Mouse (Mus musculus) monocyte, adult 2 months (primary cell): Measurements from ENCODE around the gene Gm45711.
A peak's percentile ranks its signal among the peaks of the same experiment; 100 is the strongest.

Source experiments
- DNase-seq, 2 experiments: peaks; one replicate each; pipeline ENCODE4 v3.0.0; 2022; ENCODE audit warnings: low spot score in 2 of 2, low read depth in 1 of 2

The Gm45711 gene

DNA sequence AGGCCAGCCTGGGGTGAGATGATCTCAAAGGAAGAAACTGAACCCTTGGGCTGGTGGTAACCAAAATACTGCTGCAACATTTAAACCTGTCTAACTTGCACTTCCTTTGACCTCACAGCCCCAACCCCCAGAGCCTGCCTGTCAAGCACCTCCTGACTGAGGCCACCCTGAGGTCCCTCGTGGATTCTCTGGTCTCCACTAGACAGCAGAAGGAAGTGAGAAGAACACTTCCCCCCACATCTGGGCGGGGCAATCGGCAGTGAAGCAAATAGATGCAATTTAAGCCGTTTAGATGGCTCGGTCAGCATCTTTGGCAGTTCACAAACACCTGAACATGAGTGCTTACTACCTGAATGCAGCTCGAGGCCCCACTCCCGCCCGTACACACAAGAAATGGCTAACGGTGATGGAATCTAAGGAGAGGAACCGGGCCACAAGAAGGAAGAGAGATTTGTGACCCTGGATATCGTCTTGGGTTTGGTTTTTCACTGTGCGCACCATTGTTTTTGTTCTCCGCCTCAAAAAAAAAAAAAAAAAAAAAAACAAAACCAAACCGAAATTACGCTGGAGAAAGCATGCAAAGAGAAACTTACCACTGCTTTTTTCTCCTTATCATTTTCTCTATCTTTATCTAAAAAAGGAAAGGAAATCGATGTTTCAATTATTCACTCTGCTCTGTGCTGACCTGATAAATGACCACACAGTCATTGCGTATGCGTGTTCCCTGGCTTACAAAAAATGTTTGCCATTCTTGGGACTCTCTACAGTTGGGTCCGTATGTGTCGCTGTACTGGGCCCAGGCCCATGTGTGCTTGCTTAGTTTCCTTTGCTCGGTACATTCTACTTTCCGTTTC, 62.6 kb downstream of the Gm45711 start:
- DNase-seq, result peak; percentile 48 to 71

DNA sequence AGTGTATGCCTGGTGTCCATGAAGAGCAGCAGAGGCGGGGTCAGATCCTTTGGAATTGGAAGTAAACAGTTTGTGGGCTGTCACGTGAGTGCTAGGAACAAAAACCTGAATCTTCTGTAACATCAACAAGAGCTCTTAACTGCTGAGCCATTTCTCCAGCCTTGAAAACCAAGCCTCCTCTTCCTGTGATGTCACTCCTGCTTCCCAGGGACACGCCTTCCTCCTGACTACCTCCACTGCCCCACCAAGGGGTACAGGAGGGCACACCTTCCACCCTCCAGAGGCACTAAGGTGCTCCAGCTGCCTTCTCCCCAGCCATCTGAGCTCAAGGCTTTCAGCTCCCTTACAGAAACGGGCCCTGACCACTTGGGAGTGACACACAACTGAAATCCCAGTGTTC, 63.3 kb downstream of the Gm45711 start:
- DNase-seq, result no peak

DNA sequence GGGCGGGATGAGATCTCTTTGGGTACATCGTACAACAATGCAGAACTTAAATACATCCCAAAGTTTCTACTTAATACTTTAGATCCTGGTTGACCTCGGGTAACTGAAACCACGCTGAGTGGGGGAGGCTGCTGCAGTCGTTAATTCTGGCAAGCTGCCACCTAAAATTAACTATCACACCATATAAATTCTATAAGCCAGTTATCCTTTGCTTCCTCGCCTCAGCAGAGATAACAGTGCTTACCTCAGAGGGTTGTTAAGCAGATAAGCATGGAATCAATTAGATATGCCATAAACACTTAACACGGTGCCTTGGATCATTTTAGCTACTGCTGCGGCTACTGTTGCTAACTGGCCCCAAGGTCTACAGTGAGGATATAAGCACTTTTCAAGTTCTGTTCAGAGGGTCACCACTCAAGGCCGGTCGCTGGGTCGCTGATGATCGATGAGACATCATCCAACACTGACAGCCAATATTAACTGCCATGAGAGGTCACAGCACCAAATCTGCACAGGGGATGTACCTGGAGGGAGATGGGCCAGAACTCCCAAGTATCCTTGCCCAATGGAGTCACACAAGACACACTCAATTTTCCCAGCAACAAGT, 67.7 kb downstream of the Gm45711 start:
- no peak for DNase-seq

DNA sequence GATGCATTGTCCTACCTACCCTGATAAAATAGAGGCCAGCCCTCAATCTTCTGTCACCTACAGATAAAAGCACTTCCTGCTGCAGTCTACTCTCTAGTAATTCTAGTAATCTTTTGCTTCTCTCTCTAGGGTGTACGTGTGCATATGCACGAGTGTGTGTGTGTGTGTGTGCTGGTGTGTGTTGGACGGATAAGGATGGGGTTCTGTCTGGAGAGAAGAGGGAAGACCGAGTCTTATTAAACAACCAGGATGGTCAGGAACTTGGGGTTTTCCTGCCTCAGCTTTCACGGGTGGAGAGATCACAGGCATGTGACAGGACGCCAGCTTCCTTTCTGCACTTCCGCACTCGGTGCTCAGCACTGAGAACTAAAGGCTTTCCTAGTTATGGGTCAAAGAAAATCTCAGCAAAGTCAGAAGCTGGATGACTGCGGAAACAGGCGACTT, 70.4 kb downstream of the Gm45711 start:
- peak in 1 of 2 experiments; percentile 24 for DNase-seq

DNA sequence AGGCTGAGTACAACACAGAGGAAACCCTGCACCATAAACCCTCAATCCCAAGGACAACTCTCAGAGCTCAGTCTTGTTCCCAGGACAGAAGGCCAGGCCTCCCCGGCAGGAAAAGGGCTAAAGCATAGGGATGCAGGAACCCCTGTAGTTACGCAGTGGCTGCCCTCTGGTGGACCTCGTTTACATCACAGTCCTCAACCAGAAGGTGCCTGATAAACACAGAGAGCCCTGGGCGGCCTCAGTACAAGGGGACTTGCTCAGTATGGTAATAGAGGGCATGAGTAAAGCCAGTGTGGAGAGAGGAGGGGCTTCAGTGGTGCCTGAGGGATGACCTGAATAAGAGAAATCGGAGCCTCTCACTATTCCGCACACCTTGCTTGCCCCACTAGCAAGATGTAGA, 75.3 kb downstream of the Gm45711 start:
- no peak for DNase-seq

DNA sequence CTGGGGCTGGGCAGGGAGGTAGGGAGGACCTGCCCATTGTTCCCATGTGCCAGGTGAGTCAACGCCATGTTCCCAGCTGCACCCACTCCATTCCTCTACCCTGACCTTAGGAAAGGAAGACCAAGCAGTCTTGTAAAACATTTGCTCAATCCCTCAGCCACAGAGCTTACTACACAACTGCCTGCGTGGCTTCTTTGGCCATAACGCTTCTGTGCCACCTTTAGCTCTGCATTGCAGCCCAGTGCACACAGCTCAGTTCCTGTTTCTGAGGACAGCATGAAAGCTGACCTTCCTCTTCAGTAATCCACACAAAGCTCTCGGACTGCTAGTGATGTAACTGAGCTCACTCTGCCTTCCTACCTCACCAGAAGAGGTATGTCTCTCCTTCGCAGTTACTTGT, 77.0 kb downstream of the Gm45711 start:
- DNase-seq, result peak in 1 of 2 experiments; percentile 46

DNA sequence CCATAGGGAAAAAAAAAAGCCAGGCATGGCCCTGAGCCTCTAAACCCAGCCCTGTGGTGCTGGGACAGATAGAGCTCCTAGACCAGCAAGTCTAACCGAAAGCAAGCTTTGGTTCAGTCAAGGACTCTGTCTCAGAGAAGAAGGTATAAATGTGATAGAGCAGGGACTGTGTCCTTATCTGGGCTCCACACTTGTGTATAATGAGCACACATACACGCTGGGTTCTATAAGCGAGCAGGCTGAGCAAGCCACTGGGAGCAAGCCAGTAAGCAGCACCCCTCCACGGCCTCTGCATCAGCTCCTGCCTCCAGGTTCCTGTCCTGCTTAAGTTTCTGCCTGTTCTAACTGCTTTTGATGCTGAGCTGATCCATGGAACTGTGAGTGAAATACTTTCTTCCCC, 77.8 kb downstream of the Gm45711 start:
- no peak for DNase-seq
